Mouse (Mus musculus) heart, embryonic 15.5 days (tissue): ENCODE measurements at regions not wholly inside any gene's neighbourhood (a gene's known extent, or its start where the extent isn't known, plus 50 kb on each side); places are given as distances from the start of the nearest gene placed in this dataset.

ENCODE experiments used
- ATAC-seq: fragments of 200-750 bp; cut with Nextera tagmentation; replicated peaks from 2 replicates; pipeline ENCODE4 v1.8.0; 2017; ENCODE audit warnings: low read depth, moderate TSS enrichment; ENCODE audit not compliant: insufficient number of reproducible peaks, insufficient read depth, low FRiP score
- H3K27ac ChIP-seq: fragments of 300-500 bp; sonication (generic); 2 replicates; pipeline ENCODE4 v1.5.1; 2015; ENCODE audit warnings: mild to moderate bottlenecking, inconsistent platforms
- H3K27me3 ChIP-seq: fragments of 300-500 bp; sonication (generic); 2 replicates; pipeline ENCODE4 v1.6.1; 2015; ENCODE audit warnings: inconsistent platforms
- H3K36me3 ChIP-seq: fragments of 300-500 bp; sonication (generic); 2 replicates; pipeline ENCODE4 v1.6.1; 2015; ENCODE audit warnings: mild to moderate bottlenecking, inconsistent platforms
- H3K4me1 ChIP-seq: fragments of 300-500 bp; sonication (generic); replicated peaks from 2 replicates; pipeline ENCODE4 v1.6.1; 2015; ENCODE audit warnings: inconsistent platforms
- H3K4me2 ChIP-seq: fragments of 300-500 bp; sonication (generic); 2 replicates; pipeline ENCODE4 v1.6.1; 2015; ENCODE audit warnings: inconsistent platforms, mild to moderate bottlenecking, moderate library complexity
- H3K4me3 ChIP-seq: fragments of 300-500 bp; sonication (generic); 2 replicates; pipeline ENCODE4 v1.5.1; 2015; ENCODE audit warnings: mild to moderate bottlenecking, inconsistent platforms
- H3K9ac ChIP-seq: fragments of 300-500 bp; sonication (generic); 2 replicates; pipeline ENCODE4 v1.6.1; 2015; ENCODE audit warnings: mild to moderate bottlenecking, inconsistent platforms
- H3K9me3 ChIP-seq: fragments of 300-500 bp; sonication (generic); replicated peaks from 2 replicates; pipeline ENCODE4 v1.6.1; 2016; ENCODE audit warnings: inconsistent platforms
- WGBS: fragments of 180-500 bp; shearing (Covaris S2); methylation state at CpG from one replicate; pipeline ENCODE4 v1.1.7; 2015; ENCODE audit warnings: mixed read lengths; 5-methylcytosine and 5-hydroxymethylcytosine counted together

- 73% methylated on average over 3 of the region's 3 CpGs for WGBS
- H3K4me3 ChIP-seq: no peak overlapping the region
- peak overlapping the region; percentile 51; the same call in 1 of the 2 replicates for H3K27ac ChIP-seq
- no peak overlapping the region for H3K4me2 ChIP-seq
- H3K27me3 ChIP-seq: no peaks in the 10 kb centered on the region
- no peak for ATAC-seq
- no peaks in the 10 kb centered on the region for H3K9me3 ChIP-seq
- H3K9ac ChIP-seq: no peak overlapping the region
- peaks cover 67% of the 10 kb centered on the region for H3K4me1 ChIP-seq
- no peaks in the 10 kb centered on the region for H3K36me3 ChIP-seq
These were observed 110.9 kb upstream of the Haao start for GRCm38 (mm10) chr17:83958706-83959105.

DNA sequence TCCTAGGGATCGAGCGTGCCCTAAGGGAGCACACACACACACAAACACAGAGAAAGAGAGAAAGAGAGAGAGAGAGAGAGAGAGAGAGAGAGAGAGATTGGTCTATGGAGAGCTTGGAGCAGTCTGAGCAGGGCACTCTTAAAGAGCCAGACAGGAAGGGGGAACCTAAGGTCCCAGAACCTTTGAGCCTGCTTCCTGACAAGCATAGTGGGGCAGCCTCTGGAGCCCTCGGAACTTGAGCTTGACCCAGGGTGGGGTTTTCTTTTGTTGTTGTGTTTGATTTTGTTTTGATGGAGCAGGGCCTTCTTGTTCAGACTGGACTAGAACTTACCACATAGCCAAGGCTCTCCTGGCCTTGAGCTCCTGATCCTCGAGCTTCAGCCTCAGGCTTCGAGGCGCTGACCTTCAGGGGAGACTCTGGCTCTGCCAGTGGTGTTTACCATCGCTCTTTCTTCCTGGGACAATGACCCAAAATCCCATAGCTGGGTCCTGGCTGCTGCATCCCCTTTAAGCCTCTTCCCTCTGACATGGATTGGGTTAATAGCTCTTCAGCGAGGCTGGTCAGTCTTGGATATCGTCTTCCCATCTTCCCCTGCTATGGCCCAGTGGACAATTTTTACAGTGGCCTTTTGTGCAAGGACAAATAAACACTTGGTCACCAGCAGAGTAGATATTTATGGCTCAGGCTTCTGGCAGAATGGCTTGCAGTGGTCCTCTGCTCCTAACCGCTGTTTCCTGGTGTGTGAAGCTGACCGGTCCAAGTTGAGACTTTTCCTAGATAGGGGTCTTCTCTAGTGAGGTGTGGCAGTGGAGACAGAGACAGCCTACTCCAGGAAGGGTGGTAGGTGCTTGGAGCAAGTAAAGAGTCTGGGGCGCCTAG is 110.1 kb upstream of the Haao start:
- Histone ChIP-seq H3K4me3 (no peak overlapping the region), H3K27me3 (no peaks in the 10 kb centered on the region), H3K4me1 (peaks cover 73% of the 10 kb centered on the region), H3K9me3 (no peaks in the 10 kb centered on the region), H3K27ac (peak overlapping the region; percentile 51), H3K9ac (no peak overlapping the region), H3K36me3 (no peaks in the 10 kb centered on the region), H3K4me2 (no peak overlapping the region)
- ATAC-seq: no peak
- 58% methylated on average over 11 of the region's 12 CpGs for WGBS

GRCm38 (mm10) chr17:83956821-83957565 is 109.2 kb upstream of the Haao start:
- 37% methylated on average over 12 of the region's 12 CpGs for WGBS
- H3K36me3 ChIP-seq: no peaks in the 10 kb centered on the region

DNA sequence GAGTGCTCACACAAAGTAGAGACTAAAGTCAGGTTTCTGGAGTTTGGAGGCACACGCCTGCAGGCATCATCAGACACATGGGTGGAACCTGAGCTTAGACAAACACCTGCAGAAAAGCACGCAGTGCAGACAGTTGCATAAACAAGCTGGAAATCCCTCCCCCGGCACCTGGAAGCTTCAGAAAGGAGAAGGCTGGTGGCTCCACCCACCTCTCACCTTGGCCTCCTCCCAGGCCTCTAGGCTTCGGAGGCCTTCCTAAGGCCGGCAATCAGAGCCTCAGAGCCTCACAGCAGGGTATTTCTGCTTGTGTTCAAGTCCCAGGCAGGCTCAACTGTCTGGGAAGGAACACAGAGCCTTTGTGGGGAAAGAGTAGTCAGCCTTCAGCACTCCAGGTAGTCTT is 108.2 kb upstream of the Haao start:
- H3K4me3 ChIP-seq: no peak overlapping the region
- no peaks in the 10 kb centered on the region for H3K36me3 ChIP-seq
- H3K9me3 ChIP-seq: no peaks in the 10 kb centered on the region
- H3K4me1 ChIP-seq: peaks cover 68% of the 10 kb centered on the region
- peak overlapping the region; percentile 51 for H3K27ac ChIP-seq
- WGBS: 70% methylated on average over 5 of the region's 5 CpGs
- no peak for ATAC-seq
- H3K27me3 ChIP-seq: no peaks in the 10 kb centered on the region
- H3K9ac ChIP-seq: no peak overlapping the region
- H3K4me2 ChIP-seq: no peak overlapping the region

More at GRCm38 (mm10) chr17:83956821-83957565, 109.2 kb upstream of the Haao start:
- Histone ChIP-seq H3K9ac (0 out of 2 replicates have a peak overlapping the region, but pooled peaks have one; percentile 0), H3K9me3 (no peaks in the 10 kb centered on the region), H3K4me2 (no peak overlapping the region), H3K27me3 (no peaks in the 10 kb centered on the region), H3K4me3 (no peak overlapping the region), H3K4me1 (peaks cover 71% of the 10 kb centered on the region), H3K27ac (peak overlapping the region; percentile 51)
- ATAC-seq: 0 out of 2 replicates have a peak, but pooled peaks have one; percentile 14

- Histone ChIP-seq H3K27me3 (no peaks in the 10 kb centered on the region), H3K9me3 (no peaks in the 10 kb centered on the region), H3K4me2 (no peak overlapping the region), H3K27ac (peak overlapping the region; percentile 87), H3K4me3 (no peak overlapping the region), H3K9ac (peak overlapping the region; percentile 13; the same call in 1 of the 2 replicates), H3K36me3 (no peaks in the 10 kb centered on the region), H3K4me1 (peaks cover 65% of the 10 kb centered on the region)
- 63% methylated on average over 10 of the region's 10 CpGs for WGBS
- ATAC-seq: no peak
These were observed 107.4 kb upstream of the Haao start for GRCm38 (mm10) chr17:83955058-83955697.

- 26% methylated on average over 16 of the region's 16 CpGs for WGBS
- peaks cover 58% of the 10 kb centered on the region for H3K4me1 ChIP-seq
- H3K36me3 ChIP-seq: no peaks in the 10 kb centered on the region
- H3K9me3 ChIP-seq: no peaks in the 10 kb centered on the region
- H3K9ac ChIP-seq: peak overlapping the region; percentile 13
- no peaks in the 10 kb centered on the region for H3K27me3 ChIP-seq
- no peak overlapping the region for H3K4me3 ChIP-seq
- peak; percentile 54 for ATAC-seq
- H3K27ac ChIP-seq: peak overlapping the region; percentile 87
- no peak overlapping the region for H3K4me2 ChIP-seq
These were observed 106.7 kb upstream of the Haao start for GRCm38 (mm10) chr17:83954291-83955057.

DNA sequence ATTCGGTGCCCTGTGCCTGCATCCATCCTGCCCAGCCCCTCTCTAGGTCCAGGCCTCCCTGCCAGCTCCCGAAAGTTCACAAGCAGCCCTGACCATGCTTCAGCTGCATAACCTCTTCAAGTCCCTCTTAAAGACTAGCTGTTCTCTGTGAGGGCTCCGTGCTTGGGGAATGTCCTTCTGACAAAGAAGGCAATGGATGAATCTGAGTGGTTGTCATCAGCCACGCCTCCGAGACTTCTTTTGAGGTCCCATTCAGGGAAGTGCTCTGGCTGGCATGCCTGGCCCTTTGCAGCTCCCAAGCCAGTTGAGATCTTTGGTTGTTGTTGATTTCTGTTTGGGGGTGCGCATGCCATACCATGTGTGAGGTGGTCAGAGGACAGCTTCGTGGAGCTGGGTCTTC is 105.9 kb upstream of the Haao start:
- Histone ChIP-seq H3K36me3 (no peaks in the 10 kb centered on the region), H3K27me3 (no peaks in the 10 kb centered on the region), H3K27ac (peak overlapping the region; percentile 87), H3K4me1 (peaks cover 52% of the 10 kb centered on the region), H3K4me3 (no peak overlapping the region), H3K9ac (no peak overlapping the region), H3K9me3 (no peaks in the 10 kb centered on the region), H3K4me2 (no peak overlapping the region)
- 55% methylated on average over 7 of the region's 7 CpGs for WGBS
- ATAC-seq: no peak

DNA sequence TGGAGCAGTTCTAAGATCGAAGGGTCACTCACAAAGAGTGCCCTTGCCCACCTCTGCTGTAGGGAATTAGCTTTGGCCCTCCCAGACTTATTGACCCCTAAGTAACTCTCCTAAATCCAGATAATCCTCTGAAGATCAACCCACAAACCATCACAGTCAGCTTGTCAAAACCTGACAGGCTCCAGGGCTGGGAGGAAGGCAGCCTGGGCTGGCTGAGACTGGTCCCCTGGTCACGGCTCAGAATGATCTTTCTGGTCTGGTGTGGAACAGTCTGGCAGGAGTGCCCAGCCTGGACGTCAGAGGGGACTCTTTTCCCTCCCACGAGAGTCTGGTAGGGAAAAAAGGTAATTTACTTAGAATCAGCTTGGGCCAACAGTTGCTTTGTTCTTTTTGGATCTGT is 99.0 kb upstream of the Haao start:
- H3K4me3 ChIP-seq: no peak overlapping the region
- H3K27ac ChIP-seq: no peak overlapping the region
- H3K36me3 ChIP-seq: no peaks in the 10 kb centered on the region
- no peak for ATAC-seq
- no peak overlapping the region for H3K4me2 ChIP-seq
- no peaks in the 10 kb centered on the region for H3K9me3 ChIP-seq
- H3K27me3 ChIP-seq: no peaks in the 10 kb centered on the region
- 49% methylated on average over 4 of the region's 4 CpGs for WGBS
- no peaks in the 10 kb centered on the region for H3K4me1 ChIP-seq
- no peak overlapping the region for H3K9ac ChIP-seq

GRCm38 (mm10) chr17:83939344-83939743 is 91.6 kb upstream of the Haao start:
- Histone ChIP-seq H3K27ac (no peak overlapping the region), H3K27me3 (no peaks in the 10 kb centered on the region), H3K36me3 (no peaks in the 10 kb centered on the region), H3K4me2 (no peak overlapping the region), H3K9ac (no peak overlapping the region), H3K4me3 (no peak overlapping the region), H3K9me3 (no peaks in the 10 kb centered on the region), H3K4me1 (peaks cover 9% of the 10 kb centered on the region; the same call in 1 of the 2 replicates)
- ATAC-seq: no peak
- 73% methylated on average over 10 of the region's 10 CpGs for WGBS

- Histone ChIP-seq H3K4me1 (peaks cover 9% of the 10 kb centered on the region; the same call in 1 of the 2 replicates), H3K4me2 (no peak overlapping the region), H3K9ac (no peak overlapping the region), H3K9me3 (no peaks in the 10 kb centered on the region), H3K27me3 (no peaks in the 10 kb centered on the region), H3K4me3 (no peak overlapping the region), H3K27ac (0 out of 2 replicates have a peak overlapping the region, but pooled peaks have one; percentile 16), H3K36me3 (no peaks in the 10 kb centered on the region)
- ATAC-seq: no peak
- WGBS: 49% methylated on average over 11 of the region's 11 CpGs
These were observed 91.0 kb upstream of the Haao start for GRCm38 (mm10) chr17:83938671-83939244.
